Mouse (Mus musculus) frontal cortex, adult 2 months (tissue): ENCODE measurements around the gene Syne3. TPM values are rescaled to one million over a fixed set of nuclear protein-coding genes. Genes with fewer than 3 reads are reported as not detected.
A peak's percentile ranks its signal among the peaks of the same experiment; 100 is the strongest.

Experiments used
- DNase-seq, 2 experiments: peaks; one replicate each; pipeline ENCODE4 v3.0.0; 2022; ENCODE audit warnings: low spot score in 1 of 2; ENCODE audit errors: extremely low spot score in 1 of 2
- polyA plus RNA-seq: library from polyadenylated mRNA; depleted of rRNA; stranded (reverse); fragments of >200 nt; gene quantifications from 2 replicates; pipeline ENCODE4 v1.2.3, GENCODE M21; 2012; rRNA removed

Syne3 gene
- 0.76 and 0.92 TPM in 2 replicates for polyA plus RNA-seq

GRCm38 (mm10) chr12:105009370-105010212 lies at the start of gene Syne3:
Gene Syne3 (minus strand): TSS chr12:105009809.
- peak in 1 of 2 experiments; percentile 74 for DNase-seq

- DNase-seq: no peak
Measured at GRCm38 (mm10) chr12:105055308-105055707, 45.7 kb upstream of the Syne3 start.

DNA sequence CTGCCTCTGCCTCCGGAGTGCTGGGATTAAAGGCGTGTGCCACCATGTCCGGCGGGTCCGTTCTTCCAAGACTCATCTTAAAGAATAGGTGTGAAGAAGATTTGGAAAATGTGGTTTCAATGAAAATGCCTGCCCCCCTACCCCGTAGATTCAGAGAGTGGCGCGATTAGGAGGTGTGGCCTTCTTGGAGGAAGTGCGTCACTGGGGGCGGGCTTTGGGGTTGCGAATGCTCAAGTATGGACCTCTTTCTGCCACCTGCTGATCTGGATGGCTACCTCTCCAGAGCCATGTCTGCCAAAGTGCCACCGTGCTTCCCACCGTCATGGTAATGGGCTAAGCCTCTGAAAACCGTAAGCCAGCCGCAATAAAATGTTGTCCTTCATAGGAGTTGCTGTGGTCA lies 44.4 kb upstream of the Syne3 start:
- no peak for DNase-seq

- DNase-seq: peak in 1 of 2 experiments; percentile 83
Measured at GRCm38 (mm10) chr12:105050898-105051297, 41.3 kb upstream of the Syne3 start.

DNA sequence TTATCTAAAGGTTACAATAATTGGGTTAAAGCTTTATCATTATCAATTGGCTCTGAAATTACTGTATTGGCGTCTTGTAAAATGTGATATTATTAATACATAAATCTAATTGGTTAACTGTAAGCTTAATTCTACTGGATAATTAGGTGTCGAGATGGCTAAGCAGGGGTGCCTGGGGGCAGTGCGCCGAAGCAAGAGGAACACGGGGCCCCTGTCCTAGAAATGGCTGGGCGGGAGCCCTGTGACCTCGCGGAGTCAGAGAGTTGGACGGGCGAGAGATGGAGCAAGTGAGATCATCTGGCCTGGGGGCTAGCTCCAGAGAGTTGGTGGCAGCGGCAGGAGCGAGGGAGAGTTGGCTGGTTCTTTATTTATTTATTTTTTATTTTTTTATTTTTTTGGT lies 40.2 kb upstream of the Syne3 start:
- no peak for DNase-seq

GRCm38 (mm10) chr12:105048301-105048863 lies 38.8 kb upstream of the Syne3 start:
- no peak for DNase-seq

GRCm38 (mm10) chr12:105044775-105045174 lies 35.2 kb upstream of the Syne3 start:
- no peak for DNase-seq

- no peak for DNase-seq
Measured at GRCm38 (mm10) chr12:105043081-105043480, 33.5 kb upstream of the Syne3 start.

DNA sequence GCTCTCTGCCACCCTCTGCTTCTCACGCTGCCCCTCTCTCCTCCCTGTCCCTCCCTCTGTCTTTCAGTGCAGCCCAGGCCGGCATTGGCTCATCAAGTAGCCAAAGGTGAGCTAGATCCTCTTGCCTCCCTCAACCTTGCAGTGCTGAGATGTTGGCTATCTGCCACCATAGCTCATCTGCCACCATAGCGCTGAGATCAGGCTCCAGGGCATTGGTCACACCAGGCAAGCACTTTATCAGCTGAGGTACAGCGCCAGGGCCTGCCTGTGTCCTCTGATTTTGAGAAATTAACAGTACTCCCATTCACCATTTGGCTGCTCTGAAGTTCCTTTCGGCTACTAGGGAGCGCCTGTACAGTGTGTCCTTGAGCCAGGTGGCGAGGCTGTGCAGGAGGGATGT lies 31.3 kb upstream of the Syne3 start:
- DNase-seq: no peak

GRCm38 (mm10) chr12:105039578-105040289 lies 30.1 kb upstream of the Syne3 start:
- no peak for DNase-seq

DNA sequence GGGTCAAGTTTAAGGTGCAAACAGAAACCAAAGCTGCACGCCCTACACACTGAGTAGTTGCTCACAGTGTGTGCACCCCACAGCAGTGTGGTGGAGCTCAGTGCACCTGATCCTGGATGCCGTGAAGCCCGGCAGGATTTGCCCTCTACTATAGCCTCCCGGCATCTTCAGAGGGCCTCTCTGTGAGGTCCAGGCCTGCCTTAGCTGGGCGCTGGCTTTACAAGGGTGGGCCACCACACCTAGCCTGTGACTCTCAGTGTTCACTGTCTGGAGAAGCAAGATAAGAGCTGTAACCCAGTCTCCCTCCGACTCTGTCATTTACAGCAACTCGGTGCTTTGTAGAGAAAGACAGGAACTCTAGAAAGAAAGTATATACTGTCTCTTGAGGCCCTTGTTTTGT lies 29.3 kb upstream of the Syne3 start:
- no peak for DNase-seq

GRCm38 (mm10) chr12:105038211-105038610 lies 28.6 kb upstream of the Syne3 start:
- DNase-seq: no peak

- no peak for DNase-seq
Measured at GRCm38 (mm10) chr12:105034130-105034769, 24.6 kb upstream of the Syne3 start.

- no peak for DNase-seq
Measured at GRCm38 (mm10) chr12:105032832-105033775, 23.5 kb upstream of the Syne3 start.

- DNase-seq: peak; percentile 100
Measured at GRCm38 (mm10) chr12:105032147-105032831, 22.7 kb upstream of the Syne3 start, which contains the start of gene Glrx5. Gene Glrx5 (plus strand): TSS chr12:105032688.

GRCm38 (mm10) chr12:105031081-105032058 lies 21.8 kb upstream of the Syne3 start:
- no peak for DNase-seq

- DNase-seq: no peak
Measured at GRCm38 (mm10) chr12:105029890-105030289, 20.3 kb upstream of the Syne3 start.
